Mouse (Mus musculus) C2C12 (cell line): ENCODE results near the gene Rhd. TPM values are rescaled to one million over a fixed set of nuclear protein-coding genes. Genes with fewer than 3 reads are reported as not detected.
"Not testable (repeated sequence)": the region's sequence is repeated elsewhere in the genome, so short reads cannot be mapped to it uniquely, and the experiment has no call there.

Experiments used
- H3K27me3 ChIP-seq: one replicate; pipeline ENCODE4 v1.6.1; 2011; ENCODE audit not compliant: control insufficient read depth, insufficient read depth, insufficient read length
- H3K36me3 ChIP-seq: one replicate; pipeline ENCODE4 v1.6.1; 2011; ENCODE audit not compliant: control insufficient read depth, insufficient read depth
- H3K4me3 ChIP-seq: one replicate; pipeline ENCODE4 v1.5.1; 2011; ENCODE audit warnings: mild to moderate bottlenecking, control low read depth; ENCODE audit not compliant: poor library complexity, insufficient read depth, severe bottlenecking
- H3K79me2 ChIP-seq: one replicate; pipeline ENCODE4 v1.6.1; 2011; ENCODE audit not compliant: control insufficient read depth, insufficient read depth
- H3K79me3 ChIP-seq: one replicate; pipeline ENCODE4 v1.6.1; 2011; ENCODE audit warnings: low read depth, control low read depth
- H3ac ChIP-seq: one replicate; pipeline ENCODE3; 2011; ENCODE audit warnings: low read depth; ENCODE audit not compliant: control insufficient read depth, insufficient read length
- CEBPB ChIP-seq: IDR thresholded peaks from one replicate; pipeline ENCODE4 v1.6.1; 2011; ENCODE audit warnings: low read depth, mild to moderate bottlenecking, control low read depth, moderate library complexity
- CTCF ChIP-seq: IDR thresholded peaks from one replicate; pipeline ENCODE4 v1.5.1; 2011; ENCODE audit not compliant: control insufficient read depth, insufficient read depth, insufficient read length
- FOSL1 ChIP-seq: IDR thresholded peaks from one replicate; pipeline ENCODE4 v1.8.0; 2011; ENCODE audit warnings: mild to moderate bottlenecking, low read length; ENCODE audit not compliant: poor library complexity, insufficient read depth, severe bottlenecking
- MAX ChIP-seq: IDR thresholded peaks from one replicate; pipeline ENCODE4 v1.6.1; 2011; ENCODE audit warnings: mild to moderate bottlenecking, control low read depth
- MYOD1 ChIP-seq: IDR thresholded peaks from one replicate; pipeline ENCODE4 v1.6.1; 2011; ENCODE audit warnings: low read depth; ENCODE audit not compliant: control insufficient read depth, insufficient read length
- MYOG ChIP-seq: IDR thresholded peaks from one replicate; pipeline ENCODE4 v1.6.1; 2011; ENCODE audit not compliant: control insufficient read depth, insufficient read length; ENCODE audit errors: extremely low read depth
- USF1 ChIP-seq: IDR thresholded peaks from one replicate; pipeline ENCODE4 v1.6.1; 2011; ENCODE audit warnings: low read depth, mild to moderate bottlenecking, control low read depth, moderate library complexity
- polyA plus RNA-seq: library from polyadenylated mRNA; unstranded; fragments of >200 nt; fragmentation: generic; extraction: Trizol; gene quantifications from one replicate; pipeline ENCODE4 v1.2.1, GENCODE M21; 2012; ENCODE audit warnings: missing spikeins

Rhd gene
- polyA plus RNA-seq, 1 experiment, result 0.14 TPM

GRCm38 (mm10) chr4:134827806-134828205 is 36.5 kb upstream of the Rhd start:
- Histone ChIP-seq H3K4me3 (no peak overlapping the region), H3K79me3 (no peaks in the 10 kb centered on the region), H3ac (no peak overlapping the region), H3K36me3 (peaks cover 29% of the 10 kb centered on the region), H3K27me3 (no peaks in the 10 kb centered on the region), H3K79me2 (peaks cover under 1% of the 10 kb centered on the region)
- no peak for TF ChIP-seq FOSL1

GRCm38 (mm10) chr4:134831934-134832333 is 32.4 kb upstream of the Rhd start:
- Histone ChIP-seq H3K79me2 (peaks cover 23% of the 10 kb centered on the region), H3K36me3 (peaks cover 29% of the 10 kb centered on the region), H3K27me3 (no peaks in the 10 kb centered on the region), H3K4me3 (no peak overlapping the region), H3K79me3 (peaks cover 10% of the 10 kb centered on the region), H3ac (no peak overlapping the region)
- no peak for TF ChIP-seq USF1
- TF ChIP-seq CEBPB, result no peak
- no peak for TF ChIP-seq FOSL1
- TF ChIP-seq MYOG, result no peak
- TF ChIP-seq MYOD1, result no peak
- no peak for TF ChIP-seq MAX
- TF ChIP-seq CTCF, result no peak

- no peaks in the 10 kb centered on the region for H3K27me3 ChIP-seq
- peaks cover 11% of the 10 kb centered on the region for H3K36me3 ChIP-seq
These were observed 28.9 kb upstream of the Rhd start for GRCm38 (mm10) chr4:134835486-134835885.

GRCm38 (mm10) chr4:134838221-134838620 is 26.1 kb upstream of the Rhd start:
- no peaks in the 10 kb centered on the region for H3K27me3 ChIP-seq
- peaks cover 73% of the 10 kb centered on the region for H3K79me2 ChIP-seq
- no peak overlapping the region for H3K4me3 ChIP-seq
- H3ac ChIP-seq, result no peak overlapping the region
- H3K79me3 ChIP-seq, result peaks cover 26% of the 10 kb centered on the region
- TF ChIP-seq CTCF, result no peak
- TF ChIP-seq FOSL1, result no peak
- no peaks in the 10 kb centered on the region for H3K36me3 ChIP-seq

More at GRCm38 (mm10) chr4:134835486-134835885, 28.9 kb upstream of the Rhd start:
- Histone ChIP-seq H3K79me2 (peaks cover 57% of the 10 kb centered on the region), H3K79me3 (peaks cover 20% of the 10 kb centered on the region), H3K4me3 (no peak overlapping the region), H3ac (no peak overlapping the region)
- TF ChIP-seq CEBPB (no peak), MYOD1 (no peak), MYOG (no peak), CTCF (no peak)

GRCm38 (mm10) chr4:134838706-134839105 is 25.6 kb upstream of the Rhd start:
- peaks cover 31% of the 10 kb centered on the region for H3K79me3 ChIP-seq
- H3K4me3 ChIP-seq, H3ac ChIP-seq, H3K27me3 ChIP-seq, H3K36me3 ChIP-seq: not testable (repeated sequence)
- peaks cover 78% of the 10 kb centered on the region for H3K79me2 ChIP-seq

GRCm38 (mm10) chr4:134840231-134840630 is 24.1 kb upstream of the Rhd start:
- Histone ChIP-seq H3K4me3 (no peak overlapping the region), H3K27me3 (no peaks in the 10 kb centered on the region), H3K79me2 (peaks cover 87% of the 10 kb centered on the region), H3K79me3 (peaks cover 31% of the 10 kb centered on the region), H3K36me3 (no peaks in the 10 kb centered on the region), H3ac (no peak overlapping the region)
- TF ChIP-seq FOSL1 (no peak), MYOG (no peak)

- no peak for TF ChIP-seq MYOD1
- TF ChIP-seq CEBPB, result no peak
- TF ChIP-seq USF1, result no peak
- TF ChIP-seq FOSL1, result no peak
- TF ChIP-seq MAX, result no peak
- TF ChIP-seq CTCF, result no peak
- no peak for TF ChIP-seq MYOG
- peaks cover 87% of the 10 kb centered on the region for H3K79me2 ChIP-seq
- no peaks in the 10 kb centered on the region for H3K27me3 ChIP-seq
- H3ac ChIP-seq, result no peak overlapping the region
- H3K79me3 ChIP-seq, result peaks cover 37% of the 10 kb centered on the region
- no peak overlapping the region for H3K4me3 ChIP-seq
- no peaks in the 10 kb centered on the region for H3K36me3 ChIP-seq
These were observed 20.8 kb upstream of the Rhd start for GRCm38 (mm10) chr4:134843566-134843965.
